Mouse (Mus musculus) small intestine, adult 2 months (tissue): ENCODE data around the gene Nav2.

Source experiments
- CTCF ChIP-seq: fragments of 200-500 bp; IDR thresholded peaks from 2 replicates; pipeline ENCODE4 v1.5.1; 2012; ENCODE audit warnings: low read depth, mild to moderate bottlenecking, control low read depth, inconsistent platforms, low read length, moderate library complexity, mixed read lengths; ENCODE audit not compliant: insufficient replicate concordance, insufficient read length; ENCODE audit errors: extremely low read depth
- POLR2A ChIP-seq: fragments of 200-500 bp; IDR thresholded peaks from 2 replicates; pipeline ENCODE4 v1.6.1; 2012; ENCODE audit warnings: low read depth, mild to moderate bottlenecking, control low read depth, inconsistent platforms, low read length, moderate library complexity

DNA sequence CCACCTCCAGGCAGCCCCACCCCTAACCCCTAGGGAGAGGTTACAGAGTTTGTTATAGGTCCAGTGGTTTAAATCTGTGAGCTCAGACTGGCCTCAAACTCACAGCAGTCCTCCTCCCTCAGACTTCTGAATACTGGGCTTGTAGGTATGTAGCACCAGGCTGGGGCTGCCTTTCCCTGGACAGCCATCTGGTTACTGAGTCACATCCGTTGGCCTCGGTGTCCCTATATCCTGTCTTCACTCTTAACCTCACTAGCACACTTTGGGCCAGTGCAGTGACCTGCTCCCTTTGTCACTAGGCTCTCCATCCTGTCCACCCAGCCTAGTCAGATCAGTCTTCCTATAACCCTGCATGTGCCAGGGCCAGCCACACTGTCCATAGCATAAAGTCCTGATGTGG is 19.8 kb upstream of the Nav2 start:
- TF ChIP-seq CTCF (no peak), POLR2A (no peak)
